Mouse (Mus musculus) midbrain, embryonic 11.5 days (tissue): ENCODE results near the gene Pcdh8. TPM values are rescaled to one million over a fixed set of nuclear protein-coding genes. Genes with fewer than 3 reads are reported as not detected.

Experiments
- ATAC-seq: fragments of 200-750 bp; cut with Nextera tagmentation; 2 replicates; pipeline ENCODE4 v1.8.0; 2017; ENCODE audit warnings: moderate TSS enrichment, moderate library complexity; ENCODE audit not compliant: low FRiP score
- DNase-seq: peaks from one replicate; pipeline ENCODE4 v3.0.0; 2015; ENCODE audit warnings: low spot score; ENCODE audit errors: missing footprints
- H3K27ac ChIP-seq: fragments of 300-500 bp; sonication (generic); 2 replicates; pipeline ENCODE4 v1.5.1; 2014; ENCODE audit warnings: low read depth, low read length
- H3K27me3 ChIP-seq: fragments of 300-500 bp; sonication (generic); 2 replicates; pipeline ENCODE4 v1.6.1; 2014; ENCODE audit warnings: mild to moderate bottlenecking, low read length, moderate library complexity, mixed read lengths; ENCODE audit not compliant: control insufficient read depth, insufficient read depth
- H3K36me3 ChIP-seq: fragments of 300-500 bp; sonication (generic); 2 replicates; pipeline ENCODE4 v1.6.1; 2014; ENCODE audit warnings: mild to moderate bottlenecking, low read length, moderate library complexity, mixed read lengths; ENCODE audit not compliant: control insufficient read depth, insufficient read depth
- H3K4me1 ChIP-seq: fragments of 300-500 bp; sonication (generic); 2 replicates; pipeline ENCODE4 v1.6.1; 2014; ENCODE audit warnings: low read length; ENCODE audit not compliant: control insufficient read depth, insufficient read depth
- H3K4me2 ChIP-seq: fragments of 300-500 bp; sonication (generic); 2 replicates; pipeline ENCODE4 v1.6.1; 2014; ENCODE audit warnings: mild to moderate bottlenecking, moderate library complexity
- H3K4me3 ChIP-seq: fragments of 300-500 bp; sonication (generic); 2 replicates; pipeline ENCODE4 v1.5.1; 2014; ENCODE audit warnings: low read depth, low read length
- H3K9ac ChIP-seq: fragments of 300-500 bp; sonication (generic); 2 replicates; pipeline ENCODE4 v1.6.1; 2014; ENCODE audit warnings: low read length
- H3K9me3 ChIP-seq: fragments of 300-500 bp; sonication (generic); 2 replicates; pipeline ENCODE4 v1.6.1; 2016; ENCODE audit warnings: low read length; ENCODE audit not compliant: control insufficient read depth
- WGBS: fragments of 180-500 bp; shearing (Covaris S2); extraction: QIAGEN DNeasy Blood & Tissue Kit; methylation state at CpG from one replicate; pipeline ENCODE4 v1.1.7; 2014; 5-methylcytosine and 5-hydroxymethylcytosine counted together
- microRNA counts: library from miRNA; unstranded; fragments of <30 nt; microRNA quantifications from one replicate; lab custom pipeline; 2015
- microRNA-seq: library from miRNA; unstranded; fragments of <30 nt; microRNA quantifications from one replicate; pipeline ENCODE4, GENCODE M21; 2017
- polyA plus RNA-seq: library from polyadenylated mRNA; unstranded; fragments of >200 nt; fragmentation: Nextera tagmentation; extraction: Ambion mirVana; gene quantifications from 2 replicates; pipeline ENCODE4 v1.2.1, GENCODE M21; 2014

Pcdh8 gene
- polyA plus RNA-seq, 1 experiment from 2014 or later: 37.5 TPM

GRCm38 (mm10) chr14:79733501-79733900 is 37.6 kb downstream of the Pcdh8 start:
- H3K4me2 ChIP-seq: no peak overlapping the region
- H3K27me3 ChIP-seq: no peaks in the 10 kb centered on the region
- no peak overlapping the region for H3K27ac ChIP-seq
- no peaks in the 10 kb centered on the region for H3K36me3 ChIP-seq
- no peak for ATAC-seq
- 82% methylated on average over 6 of the region's 6 CpGs for WGBS
- no peak overlapping the region for H3K4me3 ChIP-seq
- peak; percentile 82 for DNase-seq
- no peaks in the 10 kb centered on the region for H3K9me3 ChIP-seq
- H3K9ac ChIP-seq: no peak overlapping the region
- H3K4me1 ChIP-seq: no peaks in the 10 kb centered on the region

GRCm38 (mm10) chr14:79728811-79729210 is 42.3 kb downstream of the Pcdh8 start:
- no peak overlapping the region for H3K4me3 ChIP-seq
- H3K27me3 ChIP-seq: no peaks in the 10 kb centered on the region
- WGBS: 75% methylated on average over 6 of the region's 6 CpGs
- H3K4me2 ChIP-seq: no peak overlapping the region
- H3K36me3 ChIP-seq: no peaks in the 10 kb centered on the region
- ATAC-seq: no peak
- H3K27ac ChIP-seq: no peak overlapping the region
- H3K9me3 ChIP-seq: no peaks in the 10 kb centered on the region
- no peaks in the 10 kb centered on the region for H3K4me1 ChIP-seq
- DNase-seq: peak; percentile 59
- no peak overlapping the region for H3K9ac ChIP-seq

GRCm38 (mm10) chr14:79724002-79724681 is 47.0 kb downstream of the Pcdh8 start:
- peak; percentile 73 for DNase-seq
- 87% methylated on average over 18 of the region's 18 CpGs for WGBS
- H3K9ac ChIP-seq: no peak overlapping the region
- no peak overlapping the region for H3K4me3 ChIP-seq
- H3K27me3 ChIP-seq: no peaks in the 10 kb centered on the region
- no peak overlapping the region for H3K4me2 ChIP-seq
- H3K36me3 ChIP-seq: no peaks in the 10 kb centered on the region
- ATAC-seq: peak; percentile 57; the same call in 1 of the 2 replicates
- H3K27ac ChIP-seq: no peak overlapping the region
- H3K9me3 ChIP-seq: no peaks in the 10 kb centered on the region
- no peaks in the 10 kb centered on the region for H3K4me1 ChIP-seq

GRCm38 (mm10) chr14:79722228-79722627 is 48.9 kb downstream of the Pcdh8 start:
- WGBS: 59% methylated on average over 7 of the region's 7 CpGs
- H3K4me2 ChIP-seq: no peak overlapping the region
- H3K4me1 ChIP-seq: no peaks in the 10 kb centered on the region
- no peak overlapping the region for H3K9ac ChIP-seq
- no peaks in the 10 kb centered on the region for H3K9me3 ChIP-seq
- H3K27me3 ChIP-seq: no peaks in the 10 kb centered on the region
- ATAC-seq: no peak
- no peak for DNase-seq
- H3K36me3 ChIP-seq: no peaks in the 10 kb centered on the region
- no peak overlapping the region for H3K4me3 ChIP-seq
- no peak overlapping the region for H3K27ac ChIP-seq

MicroRNAs encoded within 50 kb of the gene (microRNA counts, 519-probe panel; counts per million panel counts)
- microRNA mmu-miR-759 (lab: Ali Mortazavi, UCI): not detected

Small RNA genes within 50 kb of the gene (microRNA-seq; reads per million reads assigned to microRNA genes)
- gene Mir759: not detected

Other genes with a start within 250 kb of the Pcdh8 start
- 163 and 166 TPM in 2 replicates for gene Sugt1, start 183.6 kb downstream of the Pcdh8 start, polyA plus RNA-seq
- gene Cnmd, start 109.1 kb downstream of the Pcdh8 start, polyA plus RNA-seq: 8.0 TPM in 2 replicates
- gene Olfm4, start 212.8 kb upstream of the Pcdh8 start, polyA plus RNA-seq: 0.33 and 0.46 TPM in 2 replicates